Mouse (Mus musculus) heart, adult 10 weeks (tissue): ENCODE measurements around the gene Il17rc. TPM values are rescaled to one million over a fixed set of nuclear protein-coding genes. Genes with fewer than 3 reads are reported as not detected.

Experiments used
- polyA plus RNA-seq: library from polyadenylated mRNA; stranded (reverse); fragments of 350-450 nt; fragmentation: Illumina TruSeq; extraction: RNeasy Lipid Tissue Mini Kit (QIAGEN cat#74804); gene quantifications from one replicate; pipeline ENCODE4 v1.2.3, GENCODE M21; 2014; ENCODE audit warnings: low read depth, low replicate concordance

Il17rc gene
- polyA plus RNA-seq, result 9.2 TPM

GRCm38 (mm10) chr6:113471297-113471936, at the start of gene Il17rc:
Il17rc (plus strand) TSS chr6:113471427.

GRCm38 (mm10) chr6:113435664-113436205, 35.5 kb upstream of the Il17rc start, which contains the start of gene Cidec:
Cidec (minus strand) TSS chr6:113435760.

GRCm38 (mm10) chr6:113442442-113443090, 28.7 kb upstream of the Il17rc start, which contains the start of gene Jagn1:
Jagn1 (plus strand) TSS chr6:113442569.

GRCm38 (mm10) chr6:113457952-113458534, 13.2 kb upstream of the Il17rc start, which contains the start of gene Il17re:
Il17re (plus strand) TSS chr6:113458484.

GRCm38 (mm10) chr6:113483100-113483615, 11.9 kb downstream of the Il17rc start, which contains the start of gene Creld1:
Creld1 (plus strand) TSS chr6:113483297.

GRCm38 (mm10) chr6:113501388-113502084, 30.3 kb downstream of the Il17rc start, which contains the start of gene Prrt3:
Prrt3 (minus strand) TSS chr6:113501931.

GRCm38 (mm10) chr6:113530932-113531839, 60.0 kb downstream of the Il17rc start, which contains the start of the genes Emc3 and Fancd2:
Emc3 (minus strand) TSS chr6:113531652.
Fancd2 (plus strand) TSS chr6:113531682.

Other genes starting within 250 kb of the Il17rc start
- 16.7 TPM for gene Mtmr14, start 233.6 kb upstream of the Il17rc start, polyA plus RNA-seq
- gene Cpne9, start 189.1 kb upstream of the Il17rc start, polyA plus RNA-seq, result not detected
- gene Brpf1, start 164.3 kb upstream of the Il17rc start, polyA plus RNA-seq, result 11.4 TPM
- 6.3 TPM for gene Ogg1, start 144.5 kb upstream of the Il17rc start, polyA plus RNA-seq
- gene Camk1, start 127.4 kb upstream of the Il17rc start, polyA plus RNA-seq, result 81.4 TPM
- gene Tada3, start 93.5 kb upstream of the Il17rc start, polyA plus RNA-seq, result 20.5 TPM
- gene Arpc4, start 93.3 kb upstream of the Il17rc start, polyA plus RNA-seq, result 57.4 TPM
- 2.0 TPM for gene Ttll3, start 82.2 kb upstream of the Il17rc start, polyA plus RNA-seq
- gene Rpusd3, start 52.1 kb upstream of the Il17rc start, polyA plus RNA-seq, result 8.7 TPM
- 18.2 TPM for gene Cidec, start 35.7 kb upstream of the Il17rc start, polyA plus RNA-seq
- gene Jagn1, start 28.9 kb upstream of the Il17rc start, polyA plus RNA-seq, result 31.3 TPM
- 1.0 TPM for gene Il17re, start 12.9 kb upstream of the Il17rc start, polyA plus RNA-seq
- gene Creld1, start 11.9 kb downstream of the Il17rc start, polyA plus RNA-seq, result 37.7 TPM
- not detected for gene Prrt3, start 30.5 kb downstream of the Il17rc start, polyA plus RNA-seq
- gene Emc3, start 60.2 kb downstream of the Il17rc start, polyA plus RNA-seq, result 70.3 TPM
- gene Fancd2, start 60.3 kb downstream of the Il17rc start, polyA plus RNA-seq, result 0.08 TPM
- not detected for gene Fancd2os, start 129.3 kb downstream of the Il17rc start, polyA plus RNA-seq
- gene Brk1, start 133.3 kb downstream of the Il17rc start, polyA plus RNA-seq, result 102 TPM
- 9.6 TPM for gene Vhl, start 152.5 kb downstream of the Il17rc start, polyA plus RNA-seq
- 9.3 TPM for gene Irak2, start 167.0 kb downstream of the Il17rc start, polyA plus RNA-seq
- gene Tatdn2, start 225.6 kb downstream of the Il17rc start, polyA plus RNA-seq, result 41.5 TPM
- gene Ghrl, start 248.5 kb downstream of the Il17rc start, polyA plus RNA-seq, result 0.84 TPM